Mouse (Mus musculus) midbrain, embryonic 16.5 days (tissue): Measurements from ENCODE around the gene Katna1. TPM values are rescaled to one million over a fixed set of nuclear protein-coding genes. Genes with fewer than 3 reads are reported as not detected.

Experiments
- ATAC-seq: fragments of 200-750 bp; cut with Nextera tagmentation; 2 replicates; pipeline ENCODE4 v1.8.0; 2017; ENCODE audit warnings: moderate TSS enrichment
- H3K27ac ChIP-seq: fragments of 300-500 bp; sonication (generic); 2 replicates; pipeline ENCODE4 v1.5.1; 2014; ENCODE audit warnings: mild to moderate bottlenecking, low read length, mixed read lengths
- H3K27me3 ChIP-seq: fragments of 300-500 bp; sonication (generic); 2 replicates; pipeline ENCODE4 v1.6.1; 2014; ENCODE audit warnings: low read depth, low read length, mixed read lengths; ENCODE audit not compliant: control insufficient read depth, insufficient read depth
- H3K36me3 ChIP-seq: fragments of 300-500 bp; sonication (generic); 2 replicates; pipeline ENCODE4 v1.6.1; 2014; ENCODE audit warnings: mild to moderate bottlenecking, low read length, moderate library complexity, mixed read lengths; ENCODE audit not compliant: control insufficient read depth, insufficient read depth
- H3K4me1 ChIP-seq: fragments of 300-500 bp; sonication (generic); 2 replicates; pipeline ENCODE4 v1.6.1; 2014; ENCODE audit warnings: mild to moderate bottlenecking, low read length, mixed read lengths; ENCODE audit not compliant: control insufficient read depth, insufficient read depth
- H3K4me2 ChIP-seq: fragments of 300-500 bp; sonication (generic); 2 replicates; pipeline ENCODE4 v1.6.1; 2014; ENCODE audit warnings: mild to moderate bottlenecking, low read length, mixed read lengths
- H3K4me3 ChIP-seq: fragments of 300-500 bp; sonication (generic); 2 replicates; pipeline ENCODE4 v1.5.1; 2014; ENCODE audit warnings: low read depth, mild to moderate bottlenecking, low read length, moderate library complexity, mixed read lengths
- H3K9ac ChIP-seq: fragments of 300-500 bp; sonication (generic); 2 replicates; pipeline ENCODE4 v1.6.1; 2014; ENCODE audit warnings: low read depth, low read length, mixed read lengths
- H3K9me3 ChIP-seq: fragments of 300-500 bp; sonication (generic); replicated peaks from 2 replicates; pipeline ENCODE4 v1.6.1; 2014; ENCODE audit warnings: mild to moderate bottlenecking, low read length, mixed read lengths; ENCODE audit not compliant: control insufficient read depth, poor library complexity, severe bottlenecking
- WGBS: fragments of 180-500 bp; shearing (Covaris S2); extraction: QIAGEN DNeasy Blood & Tissue Kit; methylation state at CpG from one replicate; pipeline ENCODE4 v1.1.7; 2014; 5-methylcytosine and 5-hydroxymethylcytosine counted together
- polyA plus RNA-seq: library from polyadenylated mRNA; unstranded; fragments of >200 nt; fragmentation: Nextera tagmentation; extraction: Ambion mirVana; gene quantifications from 2 replicates; pipeline ENCODE4 v1.2.1, GENCODE M21; 2015

Katna1 gene
- polyA plus RNA-seq, 1 experiment from 2014 or later = 25.3 TPM

GRCm38 (mm10) chr10:7757544-7757943 lies 31.7 kb downstream of the Katna1 start:
- Histone ChIP-seq H3K9me3 (no peaks in the 10 kb centered on the region), H3K27me3 (no peaks in the 10 kb centered on the region), H3K27ac (no peak overlapping the region), H3K36me3 (peaks cover 36% of the 10 kb centered on the region), H3K9ac (no peak overlapping the region), H3K4me3 (no peak overlapping the region), H3K4me2 (no peak overlapping the region), H3K4me1 (no peaks in the 10 kb centered on the region)
- ATAC-seq = no peak
- WGBS = 90% methylated on average over 2 of the region's 2 CpGs

- Histone ChIP-seq H3K27me3 (no peaks in the 10 kb centered on the region), H3K4me3 (no peak overlapping the region), H3K27ac (no peak overlapping the region), H3K4me1 (no peaks in the 10 kb centered on the region; the same call in 1 of the 2 replicates), H3K36me3 (peaks cover 22% of the 10 kb centered on the region), H3K4me2 (no peak overlapping the region), H3K9ac (no peak overlapping the region), H3K9me3 (no peaks in the 10 kb centered on the region)
- ATAC-seq = no peak
- 94% methylated on average over 4 of the region's 4 CpGs for WGBS
Measured at GRCm38 (mm10) chr10:7772346-7772745, 46.5 kb downstream of the Katna1 start.

- peaks cover 22% of the 10 kb centered on the region for H3K36me3 ChIP-seq
Measured at GRCm38 (mm10) chr10:7772769-7773168, 47.0 kb downstream of the Katna1 start.

GRCm38 (mm10) chr10:7775421-7775820 lies 49.6 kb downstream of the Katna1 start:
- Histone ChIP-seq H3K36me3 (peaks cover 10% of the 10 kb centered on the region), H3K9me3 (no peaks in the 10 kb centered on the region), H3K27ac (no peak overlapping the region), H3K4me1 (peaks cover 2% of the 10 kb centered on the region; the same call in 1 of the 2 replicates), H3K4me2 (no peak overlapping the region), H3K4me3 (no peak overlapping the region), H3K9ac (no peak overlapping the region), H3K27me3 (no peaks in the 10 kb centered on the region)
- ATAC-seq = no peak
- 92% methylated on average over 8 of the region's 8 CpGs for WGBS

More at GRCm38 (mm10) chr10:7772769-7773168, 47.0 kb downstream of the Katna1 start:
- WGBS = 88% methylated on average over 1 of the region's 1 CpGs
- Histone ChIP-seq H3K27me3 (no peaks in the 10 kb centered on the region), H3K4me2 (no peak overlapping the region), H3K4me3 (no peak overlapping the region), H3K4me1 (no peaks in the 10 kb centered on the region; the same call in 1 of the 2 replicates), H3K9me3 (no peaks in the 10 kb centered on the region), H3K9ac (no peak overlapping the region), H3K27ac (no peak overlapping the region)
- ATAC-seq = no peak

GRCm38 (mm10) chr10:7778361-7778760 lies 52.6 kb downstream of the Katna1 start:
- H3K36me3 ChIP-seq = no peaks in the 10 kb centered on the region; the same call in 1 of the 2 replicates
- no peak overlapping the region for H3K27ac ChIP-seq
- no peaks in the 10 kb centered on the region for H3K9me3 ChIP-seq
- H3K4me3 ChIP-seq = no peak overlapping the region
- ATAC-seq = no peak
- H3K27me3 ChIP-seq = no peaks in the 10 kb centered on the region
- peaks cover 5% of the 10 kb centered on the region; the same call in 1 of the 2 replicates for H3K4me1 ChIP-seq
- H3K9ac ChIP-seq = no peak overlapping the region
- no peak overlapping the region for H3K4me2 ChIP-seq
- WGBS = 90% methylated on average over 3 of the region's 3 CpGs

GRCm38 (mm10) chr10:7779751-7780237 lies 54.0 kb downstream of the Katna1 start:
- WGBS = 22% methylated on average over 6 of the region's 7 CpGs
- Histone ChIP-seq H3K36me3 (no peaks in the 10 kb centered on the region; the same call in 1 of the 2 replicates), H3K9ac (peak overlapping the region; percentile 64), H3K4me1 (peaks cover 5% of the 10 kb centered on the region; the same call in 1 of the 2 replicates), H3K4me2 (peak overlapping the region; percentile 71), H3K9me3 (no peaks in the 10 kb centered on the region), H3K27me3 (no peaks in the 10 kb centered on the region), H3K27ac (peak overlapping the region; percentile 59; the same call in 1 of the 2 replicates), H3K4me3 (peak overlapping the region; percentile 60)
- no peak for ATAC-seq

- H3K36me3 ChIP-seq = no peaks in the 10 kb centered on the region
- ATAC-seq = peak; percentile 92
- no peaks in the 10 kb centered on the region for H3K27me3 ChIP-seq
- no peaks in the 10 kb centered on the region for H3K9me3 ChIP-seq
- H3K4me3 ChIP-seq = peak overlapping the region; percentile 60
- H3K4me1 ChIP-seq = peaks cover 5% of the 10 kb centered on the region; the same call in 1 of the 2 replicates
- peak overlapping the region; percentile 64 for H3K9ac ChIP-seq
- under 1% methylated on average over 60 of the region's 77 CpGs for WGBS
- H3K4me2 ChIP-seq = peak overlapping the region; percentile 71
- H3K27ac ChIP-seq = peak overlapping the region; percentile 59
Measured at GRCm38 (mm10) chr10:7780238-7781176, 54.7 kb downstream of the Katna1 start.

GRCm38 (mm10) chr10:7781214-7781613 lies 55.4 kb downstream of the Katna1 start:
- Histone ChIP-seq H3K4me3 (peak overlapping the region; percentile 60), H3K27ac (peak overlapping the region; percentile 59; the same call in 1 of the 2 replicates), H3K9ac (peak overlapping the region; percentile 64; the same call in 1 of the 2 replicates), H3K27me3 (no peaks in the 10 kb centered on the region), H3K4me2 (peak overlapping the region; percentile 71), H3K9me3 (no peaks in the 10 kb centered on the region), H3K36me3 (no peaks in the 10 kb centered on the region), H3K4me1 (peaks cover 5% of the 10 kb centered on the region; the same call in 1 of the 2 replicates)
- peak; percentile 52 for ATAC-seq
- WGBS = 61% methylated on average over 3 of the region's 3 CpGs

- whole genome bisulfite sequencing = 50% methylated on average over 2 of the region's 2 CpGs
- no peak overlapping the region for H3K9ac ChIP-seq
Measured at GRCm38 (mm10) chr10:7787319-7787718, 61.5 kb downstream of the Katna1 start.

More at GRCm38 (mm10) chr10:7787319-7787718, 61.5 kb downstream of the Katna1 start:
- no peaks in the 10 kb centered on the region for H3K9me3 ChIP-seq
- peaks cover 5% of the 10 kb centered on the region; the same call in 1 of the 2 replicates for H3K36me3 ChIP-seq
- ATAC-seq = no peak
- no peak overlapping the region for H3K27ac ChIP-seq
- H3K4me1 ChIP-seq = peaks cover 7% of the 10 kb centered on the region
- H3K4me2 ChIP-seq = no peak overlapping the region
- no peaks in the 10 kb centered on the region for H3K27me3 ChIP-seq
- H3K4me3 ChIP-seq = no peak overlapping the region
